Mouse (Mus musculus) natural killer cell, adult 2 months (primary cell): ENCODE measurements around the gene N4bp2l1.
A peak's percentile ranks its signal among the peaks of the same experiment; 100 is the strongest.
"Not testable (repeated sequence)": the region's sequence is repeated elsewhere in the genome, so short reads cannot be mapped to it uniquely, and the experiment has no call there.

ENCODE experiments used
- DNase-seq, 2 experiments: peaks; one replicate each; pipeline ENCODE4 v3.0.0; 2022; ENCODE audit warnings: low spot score in 2 of 2

Gene N4bp2l1

GRCm38 (mm10) chr5:150597088-150597487 is at the start of gene N4bp2l1:
Gene N4bp2l1 (minus strand): TSS chr5:150597188.
- no peak for DNase-seq

GRCm38 (mm10) chr5:150644926-150645325 is 47.9 kb upstream of the N4bp2l1 start:
- DNase-seq = no peak

GRCm38 (mm10) chr5:150643390-150643789 is 46.4 kb upstream of the N4bp2l1 start:
- DNase-seq = not testable (repeated sequence)

- DNase-seq = no peak
Observed at GRCm38 (mm10) chr5:150641440-150641839, 44.5 kb upstream of the N4bp2l1 start.

GRCm38 (mm10) chr5:150629692-150630091 is 32.7 kb upstream of the N4bp2l1 start:
- no peak for DNase-seq

GRCm38 (mm10) chr5:150629272-150629671 is 32.3 kb upstream of the N4bp2l1 start:
- no peak for DNase-seq

- DNase-seq = no peak
Observed at GRCm38 (mm10) chr5:150625528-150625927, 28.5 kb upstream of the N4bp2l1 start.

- DNase-seq = no peak
Observed at GRCm38 (mm10) chr5:150622792-150623191, 25.8 kb upstream of the N4bp2l1 start.

- DNase-seq = peak in 1 of 2 experiments; percentile 66
Observed at GRCm38 (mm10) chr5:150621592-150621991, 24.6 kb upstream of the N4bp2l1 start.

GRCm38 (mm10) chr5:150620588-150621135 is 23.7 kb upstream of the N4bp2l1 start:
- peak in 1 of 2 experiments; percentile 19 for DNase-seq

- DNase-seq = no peak
Observed at GRCm38 (mm10) chr5:150618599-150619355, 21.8 kb upstream of the N4bp2l1 start.

- DNase-seq = no peak
Observed at GRCm38 (mm10) chr5:150616731-150617130, 19.7 kb upstream of the N4bp2l1 start.

- DNase-seq = no peak
Observed at GRCm38 (mm10) chr5:150616216-150616615, 19.2 kb upstream of the N4bp2l1 start.

- DNase-seq = no peak
Observed at GRCm38 (mm10) chr5:150614054-150614453, 17.1 kb upstream of the N4bp2l1 start.

GRCm38 (mm10) chr5:150611697-150612096 is 14.7 kb upstream of the N4bp2l1 start:
- DNase-seq = peak; percentile 33 to 65

- no peak for DNase-seq
Observed at GRCm38 (mm10) chr5:150611136-150611535, 14.1 kb upstream of the N4bp2l1 start.

- no peak for DNase-seq
Observed at GRCm38 (mm10) chr5:150607631-150608030, 10.6 kb upstream of the N4bp2l1 start.

GRCm38 (mm10) chr5:150606131-150606530 is 9.1 kb upstream of the N4bp2l1 start:
- no peak for DNase-seq

- DNase-seq = no peak
Observed at GRCm38 (mm10) chr5:150601441-150602230, 4.6 kb upstream of the N4bp2l1 start.

- peak; percentile 53 to 54 for DNase-seq
Observed at GRCm38 (mm10) chr5:150600554-150601440, 3.8 kb upstream of the N4bp2l1 start.
